Mouse (Mus musculus) thymus, postnatal 14 days (tissue): ENCODE data around the gene Ildr2.

Experiments
- DNase-seq: peaks from one replicate; pipeline ENCODE4 v3.0.0; 2021

Gene Ildr2

GRCm38 (mm10) chr1:166344300-166345077, 90.5 kb downstream of the Ildr2 start:
- no peak for DNase-seq

GRCm38 (mm10) chr1:166345602-166346001, 91.7 kb downstream of the Ildr2 start:
- DNase-seq, result no peak

GRCm38 (mm10) chr1:166346906-166347305, 93.0 kb downstream of the Ildr2 start:
- DNase-seq, result no peak

DNA sequence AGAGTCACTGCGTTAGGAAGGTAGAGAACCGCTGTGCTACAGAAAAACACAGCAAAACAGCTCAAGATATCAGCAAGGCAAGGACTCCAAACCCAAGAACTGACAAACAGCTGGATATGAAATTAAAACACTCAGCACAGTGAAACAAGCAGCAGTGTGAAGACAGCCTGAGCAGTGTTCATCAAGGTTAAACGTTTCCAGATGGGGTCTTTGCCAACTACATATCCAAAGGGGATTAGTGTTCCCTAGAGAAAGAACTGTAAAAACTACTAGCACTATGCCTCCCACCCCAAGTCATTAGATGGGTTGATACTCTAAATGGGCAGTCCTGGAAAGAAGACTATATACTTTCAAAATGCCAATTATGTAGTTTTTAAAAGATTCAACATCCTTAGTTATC, 95.4 kb downstream of the Ildr2 start:
- DNase-seq, result no peak

- no peak for DNase-seq
Measured at GRCm38 (mm10) chr1:166349751-166350150, 95.8 kb downstream of the Ildr2 start.

GRCm38 (mm10) chr1:166360157-166360855, 106.4 kb downstream of the Ildr2 start:
- peak; percentile 87 for DNase-seq

DNA sequence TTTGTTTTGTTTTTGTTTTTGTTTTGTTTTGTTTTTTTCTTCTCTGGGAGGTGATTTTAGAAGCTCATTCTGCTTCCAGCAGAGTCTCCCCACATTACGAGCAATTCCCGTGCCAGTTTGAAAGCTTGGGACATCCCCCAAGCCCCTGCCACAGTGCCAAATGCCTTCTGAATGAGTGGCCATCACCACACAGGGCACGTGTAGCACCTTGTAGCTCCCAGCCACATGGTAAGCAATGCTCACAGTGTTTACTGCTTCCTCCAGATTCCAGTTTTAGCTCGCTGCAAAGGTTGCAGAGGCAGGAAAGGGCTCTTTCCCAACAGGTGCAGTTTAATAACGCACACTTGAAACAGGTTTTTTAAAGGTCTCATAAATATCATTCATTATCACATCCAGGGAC, 107.0 kb downstream of the Ildr2 start:
- DNase-seq, result no peak

DNA sequence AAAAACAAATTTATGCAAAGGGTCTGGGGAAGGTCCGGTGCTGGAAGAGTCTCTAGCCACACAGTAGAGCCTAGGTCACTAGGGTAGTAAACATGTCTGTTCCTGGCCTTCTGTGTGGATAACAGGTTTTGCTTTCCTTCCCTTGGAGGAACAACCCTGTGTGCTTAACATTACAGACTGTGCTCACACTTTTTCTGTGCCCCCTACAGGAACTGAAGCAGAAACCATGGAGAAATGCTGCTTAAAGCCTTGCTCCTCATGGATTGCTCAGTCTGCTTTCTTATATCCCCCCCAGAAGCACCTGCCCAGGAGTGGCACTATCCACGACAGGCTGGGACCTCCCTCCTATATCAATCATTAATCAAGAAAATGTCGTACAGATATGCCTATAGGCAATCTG, 107.9 kb downstream of the Ildr2 start:
- DNase-seq, result no peak

- DNase-seq, result no peak
Measured at GRCm38 (mm10) chr1:166362659-166363058, 108.7 kb downstream of the Ildr2 start.

DNA sequence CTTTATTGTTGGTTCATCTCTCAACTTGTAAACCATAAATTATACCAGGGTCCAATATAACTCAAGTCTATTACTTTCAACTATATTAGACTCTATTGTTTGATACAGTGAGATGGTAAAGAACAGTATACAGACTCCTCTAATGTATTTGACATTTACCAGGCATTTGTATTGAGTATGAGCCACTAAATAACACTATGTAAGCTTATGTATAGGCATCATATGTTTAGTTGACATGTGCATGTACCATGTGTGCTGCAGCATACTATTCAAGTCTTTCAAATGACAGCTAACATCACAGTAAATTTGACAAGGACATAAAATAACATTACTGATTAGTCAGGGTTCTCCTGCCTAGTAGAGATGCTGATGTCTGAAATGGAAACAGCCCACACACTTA, 109.2 kb downstream of the Ildr2 start:
- no peak for DNase-seq
